Mouse (Mus musculus) c-Kit-positive CD71-positive TER-119-positive erythroid progenitor cells, embryonic 14.5 days (primary cell): ENCODE measurements around the gene Tet1.
A peak's percentile ranks its signal among the peaks of the same experiment; 100 is the strongest.

ENCODE experiments used
- DNase-seq: peaks from one replicate; pipeline ENCODE4 v3.0.0-alpha.2; 2013; ENCODE audit warnings: low spot score

The Tet1 gene

DNA sequence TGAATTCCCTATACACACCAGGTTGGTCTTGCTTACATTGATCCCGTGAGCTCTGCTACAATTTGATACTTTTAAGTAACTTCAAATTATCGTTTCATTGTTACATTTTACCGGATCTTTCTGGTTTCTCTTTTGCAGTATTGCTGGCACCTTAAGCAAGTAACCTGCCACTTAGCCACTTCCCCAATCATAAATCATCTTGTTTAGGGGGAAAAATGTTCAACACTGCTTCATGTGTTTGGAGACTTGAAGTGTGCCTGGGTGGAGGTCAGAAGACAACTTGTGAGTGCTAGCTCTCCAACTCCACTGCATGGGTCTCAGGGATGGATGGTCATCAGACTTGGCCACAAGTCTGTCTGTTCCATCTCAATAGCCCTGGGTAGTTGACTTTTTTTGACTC, 17.8 kb downstream of the Tet1 start:
- no peak for DNase-seq

DNA sequence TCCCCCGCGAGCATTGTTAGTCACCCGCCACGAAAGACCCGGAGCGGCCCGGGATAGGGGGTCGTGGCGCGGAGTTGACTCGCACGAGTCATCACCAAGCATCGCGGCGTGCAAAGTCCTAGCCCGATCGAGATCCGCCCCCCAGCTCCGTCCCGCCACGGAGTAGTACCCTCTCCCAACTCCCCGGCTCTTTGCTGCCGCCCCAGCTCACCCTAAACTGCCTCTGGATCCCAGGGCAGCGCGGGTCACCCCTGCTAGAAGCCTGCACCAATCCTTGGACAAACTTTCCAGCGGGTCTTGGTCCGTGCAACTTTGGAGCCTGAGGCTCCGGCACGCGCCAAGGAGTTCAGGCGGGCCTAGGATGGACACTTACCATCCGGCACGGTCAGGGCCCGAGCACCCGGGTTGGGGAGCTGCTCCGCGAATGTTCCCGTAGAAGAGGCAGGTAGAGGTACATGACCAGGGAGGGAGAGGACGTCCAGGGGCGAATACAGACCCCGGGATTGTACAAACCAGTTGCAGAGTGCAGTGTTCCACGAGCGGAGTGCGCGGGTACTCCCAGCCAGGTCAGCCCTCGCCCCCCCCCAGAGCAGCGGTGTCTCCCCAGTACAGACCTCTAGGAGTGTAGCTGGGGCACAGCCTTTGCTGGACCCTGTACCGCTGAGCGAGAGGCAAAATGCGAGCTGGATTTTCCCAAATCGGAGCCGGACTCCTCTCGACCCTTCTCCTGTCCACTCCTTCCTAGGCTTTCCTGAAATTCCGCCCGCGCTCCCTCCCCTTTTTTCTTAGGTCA, 21.8 kb downstream of the Tet1 start:
- DNase-seq: no peak

DNA sequence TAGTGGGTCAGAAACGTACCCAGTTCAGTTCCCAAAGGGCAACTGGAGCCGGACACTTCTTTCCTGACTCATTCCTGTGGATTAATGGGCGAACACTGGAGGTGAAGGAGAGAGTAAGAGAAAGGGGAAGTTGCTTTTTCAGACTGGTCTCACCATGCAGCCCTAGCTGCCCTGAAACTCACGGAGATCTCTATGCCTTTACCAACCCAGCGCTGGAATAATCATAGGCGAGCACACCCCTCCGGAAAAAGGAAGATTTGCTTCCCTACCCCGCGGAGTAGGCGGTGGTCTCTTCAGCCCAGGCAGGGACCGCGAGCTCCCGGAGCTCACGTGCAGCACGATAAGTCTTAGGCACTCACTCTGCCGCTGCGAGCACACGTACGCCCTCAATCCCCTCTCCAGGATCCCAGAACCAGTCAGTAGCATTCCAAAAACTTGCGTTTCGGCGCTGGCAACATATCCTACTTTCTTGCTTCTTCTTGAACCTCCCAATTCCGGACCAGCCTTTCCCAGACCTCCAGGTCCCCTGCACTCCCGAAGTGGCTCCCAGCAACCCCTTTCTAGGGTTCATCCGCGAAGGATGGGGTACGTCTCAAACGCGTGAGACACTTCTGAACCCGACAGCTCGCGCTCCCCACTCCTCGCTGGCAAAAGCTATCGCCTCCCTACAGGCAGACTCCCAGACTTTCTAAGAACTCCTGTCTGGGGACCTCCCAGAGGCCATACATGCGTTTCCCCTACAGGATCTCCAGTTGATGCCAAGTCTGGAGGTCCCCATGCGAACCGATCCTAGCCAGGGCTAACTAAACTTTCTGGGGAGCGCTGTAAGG, 22.6 kb downstream of the Tet1 start:
- no peak for DNase-seq

DNA sequence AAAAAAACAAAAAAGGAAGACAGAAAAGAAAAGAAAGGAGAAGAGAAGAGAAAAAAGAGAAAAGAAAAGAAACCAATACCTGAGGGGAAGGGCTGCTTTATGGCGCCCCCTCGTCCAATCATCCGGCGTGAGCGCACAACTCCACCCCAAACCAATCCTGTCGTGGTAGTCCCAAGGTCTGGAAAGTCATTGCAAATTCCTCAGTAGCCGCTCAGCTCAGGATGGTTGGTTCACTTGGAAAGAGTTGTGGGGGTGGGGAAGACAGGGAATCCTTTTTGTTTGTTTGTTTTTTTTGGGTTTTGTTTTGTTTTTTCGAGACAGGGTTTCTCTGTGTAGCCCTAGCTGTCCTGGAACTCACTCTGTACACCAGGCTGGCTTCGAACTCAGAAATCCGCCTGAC, 23.3 kb downstream of the Tet1 start:
- DNase-seq: no peak

DNA sequence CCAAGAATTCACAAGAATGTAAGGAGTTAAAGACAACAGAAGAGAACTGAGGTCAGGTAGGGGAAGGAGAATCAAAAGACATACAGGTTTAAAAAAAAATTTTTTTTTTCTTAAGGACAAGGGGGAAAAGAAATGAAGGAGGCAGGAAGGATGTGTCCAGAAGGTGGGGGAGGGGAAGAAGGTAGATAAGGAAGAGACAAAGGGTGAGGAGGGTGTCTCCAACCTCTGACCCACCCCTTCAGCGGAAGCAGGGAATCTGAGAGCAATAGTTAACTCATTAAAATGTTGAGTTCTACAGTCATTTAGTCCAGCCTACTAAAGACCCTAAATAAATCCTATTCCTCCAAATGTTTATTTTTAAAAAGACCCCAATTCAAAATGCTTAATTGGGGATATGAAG, 24.3 kb downstream of the Tet1 start:
- no peak for DNase-seq

DNA sequence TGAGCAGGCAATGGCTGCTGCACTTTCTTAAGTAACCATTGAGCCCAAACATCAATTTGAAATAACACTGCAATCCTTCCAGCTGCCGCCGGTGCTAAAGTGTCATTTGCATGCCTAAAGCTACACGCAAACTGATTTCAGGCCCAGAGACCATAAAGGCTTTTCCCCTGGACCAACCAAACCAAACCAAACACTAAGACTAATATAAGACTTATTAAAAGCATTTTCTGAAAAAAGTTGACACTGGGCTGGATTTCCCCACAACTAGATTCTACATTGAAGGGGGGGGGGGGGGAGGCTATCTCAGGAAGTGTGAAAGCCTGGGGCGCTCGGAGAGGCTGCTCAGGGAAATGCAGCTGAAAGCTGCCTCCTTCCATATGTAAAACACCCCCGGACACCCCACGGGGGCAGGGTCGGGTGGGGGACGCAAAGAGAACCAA, 24.8 kb downstream of the Tet1 start:
- DNase-seq: no peak

DNA sequence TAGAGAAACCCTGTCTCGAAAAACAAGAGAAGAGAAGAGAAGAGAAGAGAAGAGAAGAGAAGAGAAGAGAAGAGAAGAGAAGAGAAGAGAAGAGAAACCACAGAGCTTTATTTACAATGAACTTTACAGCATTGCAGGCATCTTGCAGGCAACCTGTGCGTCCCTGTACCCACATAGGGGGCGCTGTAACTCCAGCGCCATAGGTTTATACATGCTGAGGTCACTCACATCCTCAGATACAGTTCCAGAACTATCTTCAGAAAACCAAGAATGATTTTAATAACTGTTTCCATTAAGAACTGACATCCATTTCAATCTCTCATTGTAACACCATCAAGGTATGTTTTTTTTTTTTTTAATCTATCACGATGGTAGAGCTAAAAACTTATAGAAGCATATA, 27.6 kb downstream of the Tet1 start:
- DNase-seq: peak; percentile 33

DNA sequence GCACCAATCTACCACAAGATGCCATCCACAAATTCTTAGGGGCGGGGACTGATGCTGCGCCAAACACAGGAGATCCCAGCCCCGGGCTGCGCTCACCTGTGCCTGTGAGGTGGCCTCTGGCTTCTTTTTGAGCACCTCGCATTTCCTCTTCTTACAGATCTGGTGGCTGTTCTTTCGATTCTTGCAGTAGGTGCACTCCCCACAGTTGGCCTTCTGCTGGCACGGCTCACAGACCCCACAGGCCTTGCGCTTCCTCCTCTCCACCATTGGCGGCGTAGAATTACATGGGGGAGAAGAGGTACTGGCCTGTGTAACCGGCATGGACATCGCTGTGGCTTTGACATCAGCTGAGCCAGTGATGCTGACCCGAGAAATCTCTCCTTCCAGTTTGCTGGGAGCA, 30.7 kb downstream of the Tet1 start:
- DNase-seq: no peak

DNA sequence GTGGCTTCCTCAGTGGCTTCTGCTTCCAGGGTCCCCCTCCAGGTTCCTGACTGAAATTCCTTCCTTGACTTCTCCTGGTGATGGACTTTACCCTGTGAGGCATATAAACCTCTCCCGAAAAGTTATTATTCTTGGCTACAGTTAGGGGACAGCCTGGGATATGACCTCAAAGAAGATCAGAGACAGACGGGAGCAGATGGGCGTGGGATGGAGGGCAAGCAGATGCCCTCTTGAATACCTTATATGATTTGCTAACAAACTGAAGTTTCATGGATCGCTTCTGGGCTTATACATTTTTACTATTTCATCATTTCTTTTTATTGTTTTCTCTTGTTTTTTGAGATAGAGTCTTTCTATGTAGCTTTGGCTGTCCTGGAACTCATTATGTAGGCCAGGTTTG, 33.2 kb downstream of the Tet1 start:
- no peak for DNase-seq

DNA sequence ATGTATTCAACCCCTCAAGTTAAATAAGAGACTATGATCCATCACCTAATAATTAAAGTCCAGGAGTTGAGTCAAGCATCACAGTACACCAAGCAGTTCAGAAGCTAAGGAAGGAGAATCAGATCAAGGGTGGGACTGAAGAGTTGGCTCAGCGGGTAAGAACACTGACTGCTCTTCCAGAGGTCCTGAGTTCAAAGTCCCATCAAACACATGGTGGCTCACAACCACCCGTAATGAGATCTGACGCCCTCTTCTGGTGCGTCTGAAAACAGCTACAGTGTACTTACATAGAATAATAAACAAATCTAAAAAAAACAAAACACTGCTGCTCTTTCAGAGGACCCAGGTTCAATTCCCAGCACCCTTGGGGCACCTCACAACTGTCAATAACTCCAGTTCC, 34.0 kb downstream of the Tet1 start:
- DNase-seq: no peak

DNA sequence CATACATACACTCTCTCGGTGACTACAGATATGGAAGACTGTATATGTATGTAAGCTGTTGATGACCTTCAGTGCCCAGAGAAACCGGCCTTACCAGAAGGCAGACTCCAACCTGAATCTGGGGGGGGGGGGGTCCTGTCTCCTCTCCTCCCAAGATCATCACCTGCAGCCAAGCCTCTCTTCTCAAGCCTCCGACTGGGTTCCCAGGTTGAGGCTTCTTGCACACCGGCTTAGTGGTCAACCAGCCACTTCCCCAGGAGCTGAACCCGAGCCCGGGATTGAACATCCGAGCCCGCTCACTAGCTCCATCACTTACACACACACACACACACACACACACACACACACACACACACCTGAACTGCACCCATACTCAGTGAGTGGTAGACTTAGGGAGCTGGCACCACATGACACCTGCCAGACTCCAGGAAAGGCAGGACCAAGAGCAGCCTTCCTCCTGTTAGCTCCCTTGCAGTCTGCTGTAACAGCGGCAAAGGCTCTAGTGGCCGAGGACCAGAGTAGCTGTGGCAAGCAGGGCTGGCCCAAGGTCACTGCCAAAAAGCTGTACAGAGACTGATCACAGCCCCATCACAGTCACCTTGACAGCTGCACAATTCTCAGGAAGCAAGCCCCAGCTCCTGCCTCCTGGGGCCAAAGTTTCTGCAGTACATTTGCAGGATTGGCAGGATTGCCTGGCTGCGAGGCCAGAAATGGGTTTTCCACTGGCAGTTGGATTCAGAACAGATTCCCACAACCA, 42.6 kb downstream of the Tet1 start:
- DNase-seq: no peak

DNA sequence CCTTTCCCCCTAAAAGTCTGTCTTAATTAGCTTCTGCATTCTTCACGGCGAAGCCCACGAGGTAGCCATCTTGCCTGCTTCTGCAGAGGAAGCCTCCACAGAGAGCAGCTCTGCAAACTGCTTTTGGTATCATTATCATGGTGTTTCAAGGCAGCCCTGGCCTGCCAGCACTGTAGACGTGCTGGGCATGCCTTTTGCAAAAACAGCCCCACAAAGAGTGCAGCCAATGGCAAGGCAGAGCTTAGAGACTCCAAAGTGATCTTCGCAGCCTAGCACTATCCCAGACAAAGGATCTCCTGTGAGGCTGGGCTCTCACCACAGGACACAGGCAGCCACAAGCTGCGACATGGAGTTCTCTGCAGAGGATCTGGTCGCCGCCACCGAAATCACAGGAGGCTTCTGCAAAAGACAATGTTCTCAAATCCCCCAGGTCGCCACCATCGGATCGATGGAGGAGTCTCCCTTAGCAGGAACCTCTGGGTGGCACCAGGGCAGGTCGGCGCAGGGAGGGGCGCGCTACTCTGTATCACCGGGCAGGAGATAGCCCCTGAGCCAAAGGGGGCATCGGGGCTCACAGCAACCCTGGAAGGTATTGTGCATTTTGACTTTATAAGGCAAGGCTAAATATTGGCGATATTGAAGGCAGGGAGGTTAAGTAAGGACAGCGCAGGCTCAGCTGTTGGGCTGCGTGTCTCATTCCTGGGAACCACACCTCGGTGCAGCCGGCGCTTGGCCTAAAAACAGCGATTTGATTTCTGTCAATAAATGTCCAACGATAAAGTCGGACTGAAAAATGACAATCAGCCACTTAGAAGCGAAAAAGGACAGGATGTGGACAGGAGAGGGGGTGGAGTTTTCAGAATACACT, 43.4 kb downstream of the Tet1 start:
- no peak for DNase-seq

DNA sequence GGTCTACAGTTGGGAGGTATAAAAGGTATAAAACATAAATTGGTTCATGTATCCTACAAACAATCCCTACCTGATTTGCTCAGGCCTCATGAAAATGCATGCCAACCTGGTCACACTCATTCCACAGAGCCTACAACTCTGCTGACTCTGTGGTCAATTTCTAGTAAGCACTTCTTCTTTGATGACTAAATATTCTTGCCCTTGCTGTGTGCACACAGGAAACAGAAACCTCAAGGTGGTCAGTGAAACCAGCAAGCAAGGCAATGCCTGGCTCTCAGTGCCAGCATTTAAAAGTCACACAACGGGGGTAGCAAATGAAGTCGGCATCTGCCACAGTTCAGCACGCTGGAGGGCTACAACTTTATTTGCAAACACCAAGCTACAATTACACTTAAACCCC, 45.2 kb downstream of the Tet1 start:
- DNase-seq: no peak

DNA sequence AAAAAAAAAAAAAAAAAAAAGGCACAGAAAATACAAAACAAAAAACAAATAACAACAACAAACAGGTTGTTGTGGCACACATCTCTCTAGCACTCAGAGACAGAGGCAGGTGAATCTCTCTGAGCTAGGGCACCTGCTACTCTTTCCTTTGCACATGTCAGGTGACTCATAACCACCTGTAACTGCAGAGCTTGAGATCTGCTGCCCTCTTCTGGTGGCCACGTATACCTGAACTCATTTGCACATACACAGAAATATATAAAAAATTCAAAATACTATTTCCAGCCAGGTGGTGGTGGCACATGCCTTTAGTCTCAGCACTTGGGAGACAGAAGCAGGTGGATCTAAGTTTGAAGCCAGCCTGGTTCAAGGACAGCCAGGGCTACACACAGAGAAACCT, 46.4 kb downstream of the Tet1 start:
- DNase-seq: no peak

DNA sequence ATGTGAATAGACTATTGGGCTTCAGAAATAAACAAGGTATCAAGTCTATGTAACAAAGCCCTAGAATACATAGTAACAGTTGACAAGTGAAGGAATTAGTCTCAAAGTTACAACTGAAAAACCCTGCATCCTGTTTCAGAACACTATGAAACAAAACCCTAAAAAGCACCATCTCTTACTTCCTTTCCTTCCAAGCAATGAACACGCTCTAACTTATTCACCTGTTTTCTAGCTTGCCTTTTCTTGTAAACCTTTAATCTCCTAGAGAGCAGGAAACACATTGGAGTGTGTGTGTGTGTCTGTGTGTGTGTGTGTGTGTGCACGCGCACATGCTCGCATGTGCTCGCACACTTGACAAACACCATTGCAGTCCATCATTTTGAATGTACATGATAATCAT, 49.8 kb downstream of the Tet1 start:
- DNase-seq: no peak

DNA sequence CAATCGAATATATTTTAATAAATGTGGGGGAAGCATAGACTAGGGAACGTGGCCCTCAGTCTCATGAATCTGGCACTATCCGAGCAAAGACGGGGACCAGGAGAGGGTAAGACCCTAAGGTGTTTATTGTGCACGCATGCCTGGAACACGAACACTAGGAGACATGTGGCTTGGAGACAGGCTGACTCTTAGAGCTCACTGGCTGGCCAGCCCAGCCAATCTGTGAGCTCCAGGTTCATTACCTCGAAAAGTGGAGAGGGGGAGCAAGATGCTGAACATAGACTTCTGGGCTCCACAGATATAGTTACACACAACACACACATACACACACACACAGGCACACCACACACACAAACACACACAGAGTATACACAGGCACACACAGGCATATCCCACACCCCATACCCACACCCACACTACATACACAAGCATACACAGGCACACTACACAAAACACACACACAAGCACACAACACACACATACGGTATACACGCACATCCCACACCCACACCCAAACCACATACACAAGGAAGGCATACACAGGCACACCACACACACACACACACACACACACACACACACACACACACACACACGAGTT, 52.0 kb downstream of the Tet1 start:
- no peak for DNase-seq

DNA sequence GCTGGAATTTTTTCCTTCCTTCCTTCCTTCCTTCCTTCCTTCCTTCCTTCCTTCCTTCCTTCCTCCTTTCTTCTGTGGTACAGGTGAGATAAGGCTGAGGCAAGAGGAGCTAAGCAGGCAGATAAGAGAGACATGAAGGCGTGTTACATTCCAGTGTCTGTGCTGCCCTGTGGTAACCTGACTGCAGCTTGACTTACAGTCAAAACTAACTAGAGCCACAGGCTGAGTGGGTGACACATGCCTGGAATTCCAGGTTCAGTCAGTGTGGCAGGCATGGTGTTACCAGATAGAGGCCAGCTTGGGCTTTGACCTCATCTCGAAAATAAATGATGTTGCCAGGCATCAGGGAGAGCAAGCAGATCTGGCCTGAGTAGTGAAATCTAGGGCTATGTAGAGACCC, 53.8 kb downstream of the Tet1 start:
- no peak for DNase-seq

DNA sequence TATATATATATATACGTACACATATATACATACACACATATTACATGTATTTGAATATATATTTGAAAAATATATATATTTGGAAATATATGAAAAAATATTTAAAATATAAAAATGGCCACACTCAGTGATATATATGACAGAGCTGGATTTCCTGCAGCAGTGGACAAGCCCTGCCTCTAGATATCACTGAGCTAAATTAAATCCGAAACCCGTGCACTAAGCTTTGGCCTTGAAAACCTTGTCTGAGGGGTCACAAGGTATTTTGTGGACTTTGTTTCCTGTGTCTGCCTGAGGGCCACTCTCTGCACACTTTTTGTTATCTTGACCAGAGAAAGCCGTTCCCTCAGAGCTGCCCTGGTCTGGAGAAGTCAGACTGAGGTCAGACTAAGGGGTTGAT, 54.2 kb downstream of the Tet1 start:
- no peak for DNase-seq

DNA sequence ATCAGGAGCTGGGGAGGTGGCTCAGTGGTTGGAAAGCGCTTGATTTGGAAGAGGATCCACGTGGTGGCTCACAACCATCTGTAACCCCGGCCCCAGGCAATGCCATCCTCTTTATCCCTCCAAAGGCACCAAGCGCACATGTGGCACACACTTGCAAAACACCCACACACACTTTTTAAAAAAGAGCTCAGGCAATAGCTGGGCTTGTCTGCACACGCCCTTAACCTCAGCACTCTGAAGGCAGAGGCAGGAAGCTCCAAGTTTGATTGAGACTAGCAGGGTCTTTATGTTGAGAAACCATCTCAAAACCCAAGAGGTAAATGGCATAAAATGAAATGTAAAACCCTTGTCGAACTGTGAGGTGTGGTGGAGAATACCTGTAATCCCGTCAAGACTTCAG, 57.2 kb downstream of the Tet1 start:
- DNase-seq: no peak

DNA sequence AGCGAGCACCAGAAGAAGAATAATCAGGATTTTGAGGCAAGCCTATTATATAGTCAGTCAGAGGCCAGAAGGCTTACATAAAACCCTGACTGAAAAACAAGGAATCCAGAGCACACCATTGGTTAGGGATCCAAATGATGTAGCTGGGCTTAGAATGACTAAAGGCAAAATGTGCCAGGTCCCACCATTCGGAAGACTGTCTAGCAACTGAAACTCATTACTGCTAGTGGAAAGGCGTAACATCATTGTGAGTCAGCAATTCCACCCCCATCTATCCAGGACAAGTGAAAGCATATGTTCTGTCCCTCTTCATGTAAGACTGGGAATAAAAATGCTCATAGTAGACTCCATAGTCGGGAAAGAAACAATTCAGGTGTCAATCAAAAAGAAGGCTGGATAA, 57.8 kb downstream of the Tet1 start:
- DNase-seq: no peak

DNA sequence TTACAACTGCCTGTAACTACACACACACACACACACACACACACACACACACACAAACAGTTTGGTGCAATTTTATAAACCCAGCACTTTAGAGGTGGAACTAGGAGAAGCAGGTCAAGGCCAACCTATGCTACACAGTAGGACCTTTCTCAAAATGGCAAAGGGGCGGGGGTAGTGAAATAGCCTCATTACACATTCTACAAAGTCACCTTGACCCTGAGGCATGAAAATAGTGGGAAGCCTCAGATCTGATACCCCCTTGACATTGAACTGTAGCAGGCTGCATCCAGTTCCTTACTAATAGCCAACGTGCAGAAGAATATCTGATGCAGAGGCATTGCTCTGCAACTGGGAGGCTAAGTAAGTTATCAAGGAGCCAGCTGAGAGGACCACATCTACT, 60.0 kb downstream of the Tet1 start:
- DNase-seq: no peak
